Mouse (Mus musculus) cerebellum, postnatal 4 days (tissue): ENCODE measurements around the gene Rpl10.

Experiments used
- DNase-seq, 2 experiments: peaks; one replicate each; pipeline ENCODE4 v3.0.0; 2022; ENCODE audit warnings: low spot score in 2 of 2, mixed read lengths in 1 of 2

Gene Rpl10

GRCm38 (mm10) chrX:74281041-74281731 lies 10.6 kb downstream of the Rpl10 start:
- no peak for DNase-seq

GRCm38 (mm10) chrX:74281732-74282394 lies 11.3 kb downstream of the Rpl10 start, which contains the start of the genes Taz and Dnase1l1:
Gene Taz (plus strand): TSS chrX:74281912.
Gene Dnase1l1 (minus strand): TSS chrX:74282337.
- peak in 1 of 2 experiments; percentile 31 for DNase-seq

DNA sequence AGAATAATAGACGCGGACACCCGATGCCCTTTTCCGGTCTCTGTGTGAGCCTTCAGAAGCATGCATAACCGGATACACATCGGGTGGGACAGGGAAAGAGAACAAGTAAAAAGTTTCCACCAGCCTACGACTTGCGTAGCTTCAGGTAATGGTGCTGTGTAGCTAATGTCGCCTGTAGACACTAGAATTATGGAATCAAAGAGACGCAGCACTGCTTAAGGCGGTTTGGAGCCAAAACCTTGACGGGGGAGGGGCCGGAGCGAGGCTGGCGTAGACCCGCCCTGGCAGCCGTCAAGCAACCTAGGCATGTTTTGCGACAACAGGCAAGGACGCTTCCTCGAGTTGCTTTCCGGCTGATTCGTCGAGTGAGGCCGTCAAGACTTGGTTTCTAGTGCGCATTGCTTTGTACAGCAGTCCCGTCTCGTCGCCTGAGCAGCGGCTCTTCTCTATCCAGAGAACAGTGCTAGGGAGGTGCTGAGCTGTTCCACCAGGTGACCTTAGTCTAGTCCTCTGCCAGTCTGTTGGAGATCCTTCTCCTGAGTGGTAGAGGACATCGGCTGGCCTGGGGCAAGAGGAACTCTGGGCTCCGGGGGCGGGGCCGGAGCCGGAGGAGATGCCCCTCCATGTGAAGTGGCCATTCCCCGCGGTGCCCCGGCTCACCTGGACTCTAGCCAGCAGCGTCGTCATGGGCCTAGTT lies 11.9 kb downstream of the Rpl10 start:
- DNase-seq = peak; percentile 40 to 80

DNA sequence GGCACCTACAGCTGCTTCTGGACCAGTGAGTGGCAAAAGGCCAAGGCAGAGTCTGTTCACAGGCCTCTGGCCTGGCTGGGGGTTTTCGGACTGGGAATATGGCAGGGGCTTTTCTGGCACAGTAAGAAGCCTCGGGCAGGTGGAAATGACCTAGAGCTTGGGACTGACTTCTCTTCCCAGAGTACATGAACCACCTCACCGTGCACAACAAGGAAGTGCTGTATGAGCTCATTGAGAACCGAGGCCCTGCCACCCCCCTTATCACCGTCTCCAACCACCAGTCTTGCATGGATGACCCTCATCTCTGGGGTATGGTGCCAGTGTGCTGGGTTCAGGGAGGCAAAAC lies 12.5 kb downstream of the Rpl10 start:
- no peak for DNase-seq

- no peak for DNase-seq
Measured at GRCm38 (mm10) chrX:74293431-74293830, 22.8 kb downstream of the Rpl10 start.

DNA sequence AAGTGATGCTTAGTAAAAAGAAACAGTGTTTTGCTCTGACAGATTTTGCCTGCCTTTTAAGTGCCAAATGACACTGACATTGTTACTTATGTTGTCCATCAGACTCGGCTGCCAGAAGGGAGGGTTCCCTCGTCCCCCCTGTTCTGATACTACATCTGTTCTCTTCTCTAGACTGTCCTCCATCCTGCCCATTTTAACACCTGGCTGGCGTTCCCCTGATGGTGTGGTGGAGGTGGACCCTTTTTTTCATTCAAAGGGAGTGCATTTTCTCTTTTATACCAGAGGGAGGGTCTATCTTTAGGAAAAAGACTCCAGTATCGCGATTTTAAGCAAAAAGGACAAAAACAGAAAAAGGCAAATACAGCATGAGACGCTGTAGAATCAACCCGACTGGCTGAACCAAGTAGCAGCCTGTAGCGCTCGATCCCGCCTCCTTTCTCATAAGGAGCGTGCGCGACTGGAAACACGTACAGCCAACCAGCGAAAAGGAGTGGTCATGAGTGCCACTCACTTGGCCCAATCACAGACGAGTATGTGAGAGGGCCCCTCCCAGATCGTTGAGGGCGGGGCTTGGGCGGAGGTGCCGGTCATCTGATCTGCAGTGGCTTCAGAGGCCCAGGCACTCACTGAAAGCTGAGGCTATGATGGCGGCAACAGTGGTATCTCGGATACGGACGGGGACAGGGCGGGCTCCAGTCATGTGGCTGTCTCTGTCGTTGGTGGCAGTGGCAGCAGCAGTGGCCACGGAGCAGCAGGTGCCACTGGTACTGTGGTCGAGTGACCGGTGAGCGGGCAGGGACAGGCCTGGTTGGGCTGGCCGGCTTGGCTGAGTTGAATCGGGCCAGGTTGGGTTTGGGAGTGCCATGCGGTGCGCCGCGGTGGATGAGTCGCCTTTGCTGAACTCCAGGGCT lies 26.2 kb downstream of the Rpl10 start, which contains the start of gene Atp6ap1:
Atp6ap1 (plus strand) TSS at position 560 of the 911 bp plus-strand sequence.
- DNase-seq = peak; percentile 78 to 91

DNA sequence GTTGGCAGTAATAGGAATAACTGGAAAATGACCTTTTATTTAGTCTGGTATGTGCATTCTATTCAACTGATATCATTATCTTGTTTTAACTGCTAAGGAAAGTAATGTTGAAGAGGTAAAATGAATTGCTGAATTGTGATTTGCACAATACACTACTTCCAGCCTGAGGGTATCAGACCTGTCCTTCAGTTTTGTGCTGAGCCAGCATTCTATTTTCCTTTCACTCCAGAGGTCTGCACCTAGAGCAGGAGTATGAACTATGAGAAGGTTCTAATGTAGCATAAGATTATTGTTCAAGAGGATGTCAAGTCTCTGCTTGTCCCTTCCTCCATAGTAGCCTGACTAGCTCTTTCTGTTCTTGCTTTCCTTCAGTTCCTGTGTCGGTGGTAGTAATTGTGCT lies 27.7 kb downstream of the Rpl10 start:
- DNase-seq = no peak

DNA sequence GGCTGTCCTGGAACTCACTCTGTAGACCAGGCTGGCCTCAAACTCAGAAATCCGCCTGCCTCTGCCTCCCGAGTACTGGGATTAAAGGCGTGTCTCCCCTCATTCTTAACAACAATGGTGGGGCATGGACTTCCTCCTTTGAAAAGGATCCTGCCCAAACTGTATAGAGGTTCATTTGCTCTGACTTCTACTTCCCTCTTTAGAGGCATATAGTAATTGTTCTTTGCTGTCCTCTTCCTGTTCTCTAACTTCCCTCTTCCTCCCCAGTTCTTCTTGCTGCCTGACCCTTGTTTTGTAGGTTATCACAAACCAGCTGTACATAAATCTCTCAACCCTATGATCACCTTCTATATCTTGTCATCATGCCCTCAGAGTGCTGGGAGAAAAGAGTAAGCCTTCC lies 29.1 kb downstream of the Rpl10 start:
- no peak for DNase-seq

- DNase-seq = peak; percentile 36 to 68
Measured at GRCm38 (mm10) chrX:74304867-74305700, 34.5 kb downstream of the Rpl10 start, which contains the start of gene Gdi1. Gene Gdi1 (plus strand): TSS chrX:74304998.

GRCm38 (mm10) chrX:74312540-74313464 lies 42.2 kb downstream of the Rpl10 start, which contains the start of gene Fam50a:
Gene Fam50a (plus strand): TSS chrX:74313033.
- peak; percentile 65 to 81 for DNase-seq
